Mouse (Mus musculus) kidney, postnatal 14 days (tissue): ENCODE data around the gene Man2a1.
"Not testable (repeated sequence)": the region's sequence is repeated elsewhere in the genome, so short reads cannot be mapped to it uniquely, and the experiment has no call there.

Source experiments
- DNase-seq: peaks from one replicate; pipeline ENCODE4 v3.0.0; 2022; ENCODE audit warnings: mixed read lengths

Man2a1 gene

DNA sequence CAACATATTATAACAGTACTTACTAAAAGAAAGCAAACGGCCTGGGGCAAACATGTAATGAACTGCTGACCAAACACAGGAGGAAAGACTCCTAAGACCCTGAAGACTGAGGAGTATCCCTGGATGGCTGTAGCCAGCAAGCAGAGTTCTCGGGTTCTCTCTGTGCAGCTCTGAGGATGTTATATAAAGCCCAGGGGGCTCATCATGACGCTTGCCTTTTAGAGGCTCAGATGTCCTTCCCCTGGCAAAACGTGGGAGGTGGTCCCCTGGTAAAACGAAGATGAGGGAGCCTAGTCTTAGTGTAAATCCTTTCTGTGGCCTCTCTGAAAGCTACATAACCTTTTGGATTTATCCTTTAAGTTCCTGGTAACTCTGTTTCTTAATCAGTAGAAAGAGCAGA, 119.2 kb downstream of the Man2a1 start:
- no peak for DNase-seq

DNA sequence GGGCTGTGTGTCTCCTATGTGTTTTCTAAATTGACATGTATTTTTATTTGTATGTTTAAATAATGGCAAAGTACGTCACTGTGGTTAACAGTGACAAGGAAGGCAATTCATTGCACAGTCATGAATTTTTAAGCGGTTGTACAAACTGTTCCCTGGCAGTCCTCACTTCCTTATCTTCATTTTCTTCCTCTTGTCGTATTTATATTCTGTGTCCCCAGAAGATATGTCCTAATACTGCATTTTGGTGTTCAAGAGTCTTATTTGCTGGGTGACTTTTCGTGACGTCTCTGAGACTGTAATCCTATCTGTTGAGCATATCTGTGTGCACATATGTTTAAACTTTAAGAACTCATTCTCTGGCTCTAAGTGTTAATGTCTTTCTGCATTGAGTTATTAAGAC, 120.6 kb downstream of the Man2a1 start:
- peak; percentile 24 for DNase-seq

DNA sequence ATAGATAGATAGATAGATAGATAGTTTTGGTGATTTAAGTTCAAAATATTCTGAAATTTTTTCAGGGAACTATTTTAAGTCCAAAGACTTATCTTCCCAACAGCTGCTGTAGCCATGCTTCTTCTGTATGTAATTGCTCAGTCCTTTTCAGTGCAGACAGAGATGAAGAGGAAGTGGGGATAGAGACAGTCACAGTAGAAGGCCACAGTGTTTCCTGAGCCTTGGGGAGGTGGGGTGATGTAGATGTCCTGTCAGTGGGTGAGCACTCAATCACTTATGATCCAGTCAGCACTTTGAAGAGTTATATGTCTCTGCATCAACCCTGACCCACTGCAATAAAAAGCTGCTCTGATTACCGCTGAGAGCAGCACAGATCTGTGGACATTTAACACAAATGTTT, 122.6 kb downstream of the Man2a1 start:
- no peak for DNase-seq

DNA sequence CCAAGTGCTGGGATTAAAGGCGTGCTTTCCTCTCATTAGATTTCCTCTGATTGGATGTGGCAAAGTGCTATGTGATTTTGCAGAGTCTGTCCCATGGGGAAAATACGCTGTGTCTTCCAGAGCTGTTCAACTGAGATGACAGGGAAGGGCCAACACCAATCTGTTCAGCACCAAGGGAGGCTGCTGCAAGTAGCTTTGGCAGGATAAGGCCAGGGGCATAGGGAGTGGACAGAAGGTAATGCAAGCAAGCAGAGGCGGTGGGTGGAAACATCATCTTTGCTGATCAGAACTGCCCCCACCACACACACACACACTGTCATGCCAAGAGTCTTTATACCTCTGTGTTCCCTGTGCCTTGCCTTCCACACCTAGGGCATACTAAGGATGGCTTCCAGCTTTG, 124.7 kb downstream of the Man2a1 start:
- DNase-seq = no peak

DNA sequence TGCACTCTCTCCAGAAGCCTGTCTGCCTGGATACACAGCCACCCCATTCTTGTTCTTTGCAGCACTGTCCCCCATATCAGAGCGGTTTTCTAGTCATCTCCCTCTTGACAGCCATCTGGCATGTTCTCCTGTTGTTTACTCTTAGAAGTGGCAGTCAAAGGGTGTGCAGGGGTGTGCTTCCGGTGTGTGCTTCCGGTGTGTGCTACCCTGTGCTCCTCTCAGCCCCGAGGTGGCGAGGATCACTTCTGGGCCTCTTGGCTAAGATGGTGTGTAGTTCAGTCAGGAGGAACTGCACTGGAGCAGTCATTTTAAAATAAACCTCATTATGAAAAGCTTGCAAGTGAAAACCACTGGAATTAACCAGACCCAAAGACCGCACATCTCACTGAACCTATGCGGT, 125.5 kb downstream of the Man2a1 start:
- no peak for DNase-seq

DNA sequence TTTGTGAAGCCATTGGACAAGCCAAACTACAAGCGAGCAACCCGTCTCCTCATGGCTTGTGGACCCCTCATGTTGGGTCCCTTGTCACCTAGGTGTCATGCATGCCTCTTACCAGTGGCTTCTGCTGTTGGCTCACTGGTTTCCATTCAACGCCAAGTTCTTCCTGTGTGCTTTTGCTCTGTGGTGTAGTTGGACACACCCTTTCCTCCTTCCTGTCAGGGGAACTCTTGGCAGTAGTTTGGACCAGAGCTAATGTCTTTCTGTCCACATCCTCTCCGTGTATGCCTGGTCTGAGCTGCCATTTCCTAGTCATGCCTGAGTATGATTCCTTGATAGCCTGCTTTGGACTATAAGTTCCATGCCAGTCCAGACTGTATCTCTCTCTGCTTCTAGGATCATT, 135.0 kb downstream of the Man2a1 start:
- peak; percentile 11 for DNase-seq

DNA sequence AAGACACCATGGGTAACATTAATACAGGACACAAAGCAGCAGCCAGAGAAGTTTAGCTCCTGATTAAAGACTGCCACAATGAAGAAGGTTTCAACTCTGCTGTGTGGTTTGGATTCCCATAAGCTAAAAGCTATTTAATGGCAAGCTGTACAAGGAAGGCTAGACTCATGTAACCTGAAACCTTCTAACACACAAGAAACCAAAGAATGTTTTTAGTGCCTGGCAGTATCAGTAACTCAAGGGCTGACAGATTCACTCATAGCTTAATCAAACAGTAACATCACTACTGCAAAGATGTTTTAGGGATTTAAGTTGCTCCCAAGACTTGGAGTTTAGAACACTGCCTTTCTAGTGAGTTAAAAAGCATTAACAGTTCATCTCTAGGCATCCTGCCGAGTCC, 137.4 kb downstream of the Man2a1 start:
- no peak for DNase-seq

DNA sequence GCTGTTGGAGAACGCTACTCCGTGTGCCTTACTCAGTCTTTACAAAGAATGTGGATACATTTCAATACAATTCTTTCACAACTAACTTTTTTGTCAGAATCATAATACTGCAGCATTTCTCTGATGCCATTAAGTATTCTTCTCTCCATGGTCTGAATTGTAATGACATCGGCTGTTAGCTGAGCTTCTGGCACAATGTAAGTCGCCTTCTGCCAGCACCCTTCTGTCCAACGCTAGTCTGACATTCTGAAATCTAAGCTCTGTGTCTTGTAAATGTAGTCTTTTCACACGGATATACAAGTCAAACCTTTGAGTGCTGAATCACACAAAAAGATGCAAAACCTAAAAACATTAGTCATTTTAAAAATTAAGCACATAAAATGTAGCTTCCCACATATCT, 138.6 kb downstream of the Man2a1 start:
- DNase-seq = no peak

DNA sequence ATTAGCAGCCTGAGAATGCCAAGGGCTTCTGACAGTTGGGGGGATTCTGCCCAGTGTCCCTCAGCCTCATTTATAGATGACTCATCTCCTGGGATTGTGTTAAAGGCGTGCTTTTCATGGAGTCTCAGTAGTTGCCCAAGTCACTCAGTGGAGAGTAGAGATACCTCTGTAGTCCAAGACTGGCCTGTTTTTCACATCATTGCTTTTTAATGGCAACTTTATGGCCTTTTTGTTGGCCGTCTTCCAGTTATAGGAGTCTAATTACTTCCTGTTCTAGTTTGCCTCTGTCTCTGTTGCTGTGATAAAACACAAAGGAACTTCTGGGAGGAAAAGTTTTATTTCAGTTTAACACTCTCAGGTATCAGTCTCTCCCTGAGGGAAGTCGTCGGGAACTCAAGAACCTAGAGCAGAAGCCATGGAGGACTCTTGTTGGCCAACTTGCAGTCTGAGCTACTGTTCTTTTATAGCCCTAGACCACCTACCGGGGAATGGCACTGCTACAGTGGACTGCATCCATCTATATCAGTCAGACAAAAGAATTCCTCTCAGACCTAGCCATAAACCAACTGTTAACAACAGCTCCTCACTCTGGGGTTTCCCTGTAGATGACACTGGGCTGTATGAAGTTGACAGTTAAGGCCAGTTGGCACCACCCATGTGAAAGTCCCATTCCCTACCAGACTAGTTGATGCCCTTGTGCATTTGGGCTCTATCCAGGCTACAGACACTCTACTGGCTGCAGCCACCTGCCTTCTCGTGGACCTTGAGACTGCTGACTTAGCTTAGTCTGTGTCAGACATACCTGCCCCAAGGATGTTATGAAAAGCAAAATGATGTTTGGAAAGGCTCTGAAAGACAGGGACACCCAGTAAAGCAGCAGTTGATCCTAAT, 142.4 kb downstream of the Man2a1 start:
- peak; percentile 23 for DNase-seq

DNA sequence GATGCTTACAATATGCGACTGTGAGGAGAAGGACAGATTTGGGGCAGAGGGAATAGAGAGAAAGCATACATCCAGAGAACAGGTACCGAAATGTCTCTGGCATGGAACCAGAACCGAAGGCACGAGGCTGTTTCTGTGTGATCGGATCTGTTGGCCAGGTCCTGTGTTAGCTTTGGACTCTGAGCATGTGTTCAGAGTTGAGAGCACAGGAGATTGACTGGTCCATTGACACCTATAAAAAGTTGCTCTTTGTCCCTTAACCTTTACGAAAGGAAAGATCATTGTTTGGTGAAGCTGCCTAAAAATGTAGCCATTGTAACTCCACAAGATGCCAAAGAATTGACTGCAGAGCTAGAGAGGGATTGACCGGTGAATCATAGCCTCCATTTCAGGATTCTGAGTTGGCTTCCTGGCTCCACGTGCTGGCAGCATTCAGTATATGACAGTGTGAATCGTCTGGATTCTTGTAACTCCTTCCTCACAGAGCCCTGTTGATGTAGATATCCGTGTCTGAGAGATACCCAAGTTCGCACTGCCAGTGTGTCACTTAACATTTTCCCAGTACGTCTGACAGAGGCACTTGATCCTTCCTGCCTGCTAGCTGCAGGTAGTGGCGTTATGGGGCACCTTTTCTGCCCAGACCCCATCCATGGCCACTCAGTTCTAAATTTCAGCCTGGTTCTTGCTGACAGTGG, 143.2 kb downstream of the Man2a1 start:
- no peak for DNase-seq

DNA sequence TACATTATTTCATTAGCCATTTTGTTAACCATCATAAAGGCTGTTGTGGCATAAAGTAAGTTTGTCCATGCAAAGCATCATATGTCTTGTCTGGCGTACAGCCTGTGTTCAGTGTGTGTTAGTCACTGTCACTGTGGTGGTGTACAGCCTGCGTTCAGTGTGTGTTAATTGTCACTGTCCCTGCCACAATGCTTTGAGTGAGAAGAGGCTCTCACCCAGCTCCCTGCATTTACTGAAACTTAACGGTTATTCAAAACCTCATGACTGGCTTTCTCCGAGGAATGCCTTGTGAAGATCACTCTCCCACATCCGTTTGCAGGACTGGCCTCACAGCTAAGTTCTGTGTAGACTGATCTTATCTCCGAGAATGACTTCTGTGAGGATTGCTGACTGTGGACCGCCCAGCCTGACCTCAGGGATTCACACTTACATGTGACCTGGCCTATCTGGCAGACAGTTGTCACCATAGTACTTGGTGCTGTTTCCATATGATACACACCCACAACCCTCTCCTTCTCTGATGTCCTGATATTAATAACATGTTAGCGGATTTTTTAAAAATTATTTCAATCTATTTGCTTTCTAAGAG, 146.2 kb downstream of the Man2a1 start:
- no peak for DNase-seq

DNA sequence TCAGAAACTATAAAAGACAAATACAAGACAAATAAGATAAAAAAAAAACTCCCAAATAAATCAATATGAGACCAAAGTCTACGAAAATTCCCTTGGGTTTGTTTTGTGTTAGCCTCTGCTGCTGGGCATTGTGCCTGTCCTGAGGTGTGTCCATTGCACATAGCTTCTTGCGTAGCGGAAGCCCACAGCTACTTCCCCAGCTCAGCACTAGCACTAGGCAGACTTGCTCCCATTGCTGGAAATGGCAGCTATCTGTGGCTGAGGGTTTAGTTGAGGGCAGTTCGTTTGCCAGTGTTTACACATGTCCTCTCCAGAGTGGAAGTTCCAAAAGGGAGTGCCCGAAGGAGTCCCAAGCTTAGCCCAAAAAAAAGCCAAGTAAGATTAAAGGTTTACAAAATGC, 146.9 kb downstream of the Man2a1 start:
- no peak for DNase-seq

DNA sequence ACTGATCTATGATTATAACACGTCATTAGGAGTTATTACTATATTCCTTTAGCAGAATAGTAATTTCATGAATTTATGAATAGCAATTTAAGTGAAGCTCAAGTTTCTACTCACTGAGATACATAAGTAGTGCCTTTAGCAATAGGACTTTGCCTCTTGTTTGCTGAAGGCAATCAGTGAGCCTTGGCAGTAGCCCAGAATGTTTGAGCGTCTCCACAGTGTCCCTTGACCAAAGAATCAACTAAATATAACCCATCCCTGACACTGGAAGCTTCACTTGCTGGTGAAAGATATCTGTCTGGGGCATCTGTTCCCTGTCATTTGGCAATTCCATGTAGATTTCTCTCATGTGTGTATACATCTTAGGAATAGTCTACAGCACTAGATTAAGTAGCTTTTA, 147.6 kb downstream of the Man2a1 start:
- DNase-seq = peak; percentile 32

DNA sequence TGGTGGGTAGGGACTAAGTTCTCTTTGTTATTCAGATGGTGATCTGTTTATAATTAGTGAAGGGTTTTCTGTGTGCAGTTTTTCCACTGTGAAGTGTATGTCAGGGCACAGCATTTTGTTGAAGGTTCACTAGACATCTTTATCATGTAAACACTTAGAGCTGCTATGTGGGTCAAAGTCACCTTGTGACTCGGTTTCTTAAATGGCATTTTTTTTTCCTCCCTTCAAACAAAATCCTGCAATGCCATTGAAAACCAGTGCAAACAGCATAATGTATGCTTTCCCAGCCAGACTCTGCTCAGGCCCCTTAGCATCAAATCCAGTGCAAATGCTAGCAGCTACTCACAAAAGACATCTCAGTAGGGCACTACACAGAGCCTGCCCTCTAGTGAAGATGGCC, 148.6 kb downstream of the Man2a1 start:
- no peak for DNase-seq

DNA sequence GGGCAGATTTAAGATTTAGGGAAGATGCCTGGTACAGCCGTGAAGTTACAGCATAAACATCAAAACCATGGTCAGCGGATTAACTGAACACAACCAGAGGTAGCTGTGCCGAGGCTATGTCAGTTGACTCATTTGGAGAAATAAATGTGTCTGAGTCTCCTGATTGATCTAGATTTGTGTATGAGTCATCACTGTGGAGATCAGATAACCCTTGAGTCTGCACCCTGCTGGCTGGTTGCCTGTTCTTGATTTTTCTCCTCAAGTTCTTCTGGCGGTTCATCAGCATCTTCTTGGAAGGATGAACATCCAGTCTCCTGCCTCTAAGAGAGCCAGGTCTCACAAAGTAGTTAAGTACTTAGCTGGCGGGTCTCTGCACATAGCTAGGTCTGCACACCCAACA, 150.7 kb downstream of the Man2a1 start:
- no peak for DNase-seq

DNA sequence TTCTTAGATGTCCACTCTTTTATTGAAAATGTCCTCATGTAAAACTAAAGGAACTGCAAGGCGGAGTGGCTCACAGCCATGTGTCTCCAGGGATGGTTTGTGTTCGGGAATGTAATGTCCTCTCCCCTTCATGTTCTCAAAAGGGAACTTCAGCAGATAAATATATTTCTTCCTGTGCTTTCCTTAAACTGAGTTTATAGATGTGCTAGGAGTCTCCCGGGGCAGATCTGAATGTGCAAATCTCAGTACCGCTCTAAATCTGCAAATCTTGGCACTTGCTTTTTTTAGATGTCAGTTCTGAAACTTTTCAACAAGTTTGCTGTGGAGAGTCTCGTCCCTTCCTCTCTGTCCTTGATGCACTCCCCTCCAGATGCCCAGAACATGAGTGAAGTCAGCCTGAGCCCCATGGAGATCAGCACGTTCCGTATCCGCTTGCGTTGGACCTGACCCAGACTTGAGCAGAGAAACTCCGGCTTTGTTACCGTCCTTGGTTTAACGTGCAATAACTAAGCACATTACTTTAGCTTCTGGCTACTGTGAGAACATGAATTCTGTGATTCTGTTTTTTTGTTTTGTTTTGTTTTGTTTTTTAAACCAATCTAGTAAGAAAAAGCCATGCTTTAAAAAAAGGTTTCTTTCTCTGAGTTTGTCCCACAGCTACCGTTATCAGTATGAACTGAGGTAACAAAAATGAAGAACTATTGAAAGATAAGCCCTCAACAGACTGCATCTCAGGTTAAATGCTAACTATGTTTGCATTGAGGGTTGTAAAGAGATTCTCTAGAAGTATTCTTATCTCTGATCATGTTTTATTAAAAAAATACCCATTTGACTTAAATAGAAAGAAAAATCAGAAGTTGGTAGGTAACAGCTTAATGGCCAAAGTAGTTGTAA, 151.8 kb downstream of the Man2a1 start:
- DNase-seq = peak; percentile 26

DNA sequence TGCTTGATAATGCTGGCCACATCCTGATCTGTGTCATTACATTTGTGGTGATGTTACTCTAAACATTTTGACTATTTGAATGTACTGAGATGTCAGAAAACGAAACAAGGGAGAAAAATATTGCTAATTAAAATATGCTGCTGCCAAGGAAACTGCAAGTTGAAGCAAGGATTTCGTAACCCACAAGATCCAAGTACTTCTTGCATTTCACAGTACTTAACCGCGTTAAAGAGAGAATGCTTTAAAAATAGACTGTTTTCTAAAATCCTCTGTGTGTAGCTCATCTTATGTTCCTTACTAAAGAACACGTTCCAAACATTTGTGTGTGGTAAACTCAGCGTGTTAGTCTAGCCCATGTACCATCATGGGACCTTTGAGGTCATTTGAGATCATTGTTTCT, 153.0 kb downstream of the Man2a1 start:
- no peak for DNase-seq

DNA sequence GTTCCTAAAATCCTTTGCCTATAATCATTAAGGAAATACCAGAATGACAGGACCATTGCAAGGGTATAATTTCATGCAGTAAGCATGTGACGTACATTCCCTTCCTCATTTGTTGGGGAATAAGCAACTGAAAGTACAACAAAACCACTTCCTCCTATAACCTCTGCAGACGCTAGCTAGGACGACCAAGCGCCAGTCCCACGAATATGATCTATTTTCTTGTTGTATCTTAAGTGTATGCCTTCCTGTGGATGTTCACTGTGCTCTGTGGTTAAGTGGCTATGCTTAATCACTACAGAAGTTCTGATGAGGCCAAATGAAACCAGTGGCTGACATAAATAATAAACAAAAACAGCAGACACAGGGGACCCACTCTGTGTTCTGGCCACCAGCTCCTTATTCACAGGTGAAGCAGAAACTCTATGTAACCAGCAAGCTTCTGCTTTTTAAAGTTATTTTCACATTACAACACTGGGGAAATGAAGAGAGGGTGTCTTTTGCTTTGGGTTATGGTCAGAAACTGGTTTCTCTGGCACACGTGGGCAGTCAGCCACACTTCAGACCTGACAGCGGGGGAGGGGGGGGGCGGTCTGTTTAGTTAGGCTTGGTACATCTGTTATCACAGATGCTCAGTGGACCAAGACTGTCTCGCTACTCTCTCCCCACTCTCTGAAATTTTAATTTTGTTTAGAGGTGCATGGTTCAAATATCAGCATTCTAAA, 153.8 kb downstream of the Man2a1 start:
- DNase-seq = no peak

DNA sequence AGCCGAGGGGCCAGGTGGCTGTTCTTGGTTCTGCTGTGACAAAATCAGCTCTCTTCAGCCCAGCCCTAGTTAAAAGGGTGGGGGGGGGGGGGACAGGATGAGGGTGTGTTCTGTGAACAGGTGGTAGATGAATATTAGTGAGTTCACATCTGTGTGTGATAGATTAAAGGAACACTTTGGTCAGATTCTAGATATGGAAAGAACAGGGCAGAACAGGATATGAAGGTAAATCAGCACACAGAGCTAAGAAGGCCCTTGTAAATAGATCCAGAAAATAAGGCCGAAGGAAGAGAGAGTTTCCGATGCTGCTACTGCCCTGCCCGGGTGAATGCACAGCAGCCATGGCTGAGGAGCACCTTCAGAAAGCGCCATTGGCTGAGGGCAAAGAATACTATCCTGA, 154.7 kb downstream of the Man2a1 start:
- DNase-seq = no peak

DNA sequence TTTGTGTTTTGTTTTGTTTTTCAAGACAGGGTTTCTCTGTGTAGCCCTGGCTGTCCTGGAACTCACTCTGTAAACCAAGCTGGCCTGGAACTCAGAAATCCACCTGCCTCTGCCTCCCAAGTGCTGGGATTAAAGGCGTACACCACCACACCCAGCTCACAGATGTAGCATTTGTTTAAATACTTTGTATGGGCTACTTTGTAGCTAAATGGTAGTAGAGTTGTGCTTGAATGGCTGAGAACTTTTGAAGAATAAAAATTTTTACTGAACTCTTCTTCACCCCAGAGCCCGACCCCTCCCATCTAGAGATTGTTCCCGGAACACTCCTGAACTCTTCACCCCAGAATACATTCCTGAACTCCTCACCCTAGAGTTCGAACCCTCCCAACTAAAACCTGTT, 162.1 kb downstream of the Man2a1 start:
- not testable (repeated sequence) for DNase-seq

DNA sequence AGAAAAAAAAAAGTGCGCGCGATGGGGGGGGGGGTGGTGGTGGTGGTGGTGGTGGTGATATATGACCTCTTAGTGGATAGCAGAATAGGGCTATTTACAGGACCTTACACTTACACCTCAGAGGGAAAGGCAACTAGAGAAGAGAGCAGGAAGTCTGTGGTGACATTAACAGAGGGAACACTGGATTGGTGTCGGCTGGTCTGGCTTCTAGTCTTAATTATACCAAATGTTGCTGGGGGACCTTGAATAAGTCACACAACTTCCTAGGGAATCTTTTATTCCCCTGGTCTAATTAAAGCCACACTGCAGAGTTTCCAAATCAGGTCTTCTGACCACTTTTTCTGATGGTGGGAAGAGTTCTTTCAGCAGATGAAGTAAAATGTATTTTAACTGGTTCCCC, 163.0 kb downstream of the Man2a1 start:
- no peak for DNase-seq
